Mouse (Mus musculus): ENCODE results near the gene St6gal2. TPM values are rescaled to one million over a fixed set of nuclear protein-coding genes. Genes with fewer than 3 reads are reported as not detected.

St6gal2 gene
- polyA plus RNA-seq, 1 experiment from 2014 or later = 0.29 TPM

GRCm38 (mm10) chr17:55479367-55479766, 34.2 kb downstream of the St6gal2 start:
- Histone ChIP-seq H3K4me2 (no peak overlapping the region), H3K9me3 (no peaks in the 10 kb centered on the region), H3K36me3 (no peaks in the 10 kb centered on the region), H3K27me3 (replicated peaks) (no peaks in the 10 kb centered on the region), H3K4me3 (no peak overlapping the region), H3K4me1 (no peaks in the 10 kb centered on the region), H3K27ac (replicated peaks) (no peak overlapping the region), H3K9ac (no peak overlapping the region)
- ATAC-seq (ENCODE audit: extremely low read depth, insufficient number of reproducible peaks, low FRiP score, low TSS enrichment) = no peak
- 75% methylated on average over 7 of the region's 7 CpGs for WGBS

DNA sequence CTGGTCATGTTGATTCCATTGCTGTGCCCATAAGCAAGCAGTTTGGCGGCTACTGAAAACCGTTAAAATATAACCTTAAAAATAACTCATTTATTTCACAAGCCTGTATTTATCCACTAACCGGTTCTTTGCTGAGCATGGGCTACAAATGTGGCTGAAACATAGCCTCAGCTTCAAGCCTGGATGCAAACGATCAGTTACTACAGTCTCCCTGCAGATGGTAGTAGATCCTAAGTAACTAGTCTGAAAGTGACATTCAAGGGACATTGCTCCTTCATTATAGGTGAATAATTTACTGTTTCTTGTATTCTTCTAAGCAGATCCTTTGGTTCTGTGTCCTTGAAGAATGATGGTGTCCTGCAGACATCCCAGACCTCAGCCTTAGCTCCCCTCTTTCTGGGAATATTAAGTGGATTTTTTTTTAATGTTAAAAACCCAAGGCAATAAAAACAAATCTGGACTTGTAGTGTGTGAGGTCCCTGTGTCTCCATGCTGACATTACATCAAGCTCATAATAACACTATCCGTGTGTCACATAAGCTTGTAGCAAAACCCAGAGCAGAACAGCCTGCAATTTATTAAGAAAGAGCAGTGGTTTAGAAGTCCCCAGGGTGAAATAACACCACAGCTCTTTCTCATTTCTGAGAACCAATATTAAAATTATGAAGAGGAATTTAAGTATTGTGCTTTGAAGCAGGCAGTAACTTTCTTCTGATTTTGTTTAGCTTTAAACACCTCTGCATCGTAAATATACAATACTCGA, 39.1 kb downstream of the St6gal2 start:
- Histone ChIP-seq H3K9ac (no peak overlapping the region), H3K9me3 (no peaks in the 10 kb centered on the region), H3K4me2 (no peak overlapping the region), H3K27ac (replicated peaks) (no peak overlapping the region), H3K4me3 (no peak overlapping the region), H3K4me1 (no peaks in the 10 kb centered on the region), H3K27me3 (replicated peaks) (no peaks in the 10 kb centered on the region), H3K36me3 (no peaks in the 10 kb centered on the region)
- ATAC-seq (ENCODE audit: extremely low read depth, insufficient number of reproducible peaks, low FRiP score, low TSS enrichment) = no peak
- WGBS = 72% methylated on average over 7 of the region's 7 CpGs

- Histone ChIP-seq H3K27me3 (replicated peaks) (no peaks in the 10 kb centered on the region), H3K9ac (no peak overlapping the region), H3K36me3 (no peaks in the 10 kb centered on the region), H3K27ac (replicated peaks) (no peak overlapping the region), H3K4me3 (no peak overlapping the region), H3K4me2 (no peak overlapping the region), H3K9me3 (no peaks in the 10 kb centered on the region), H3K4me1 (no peaks in the 10 kb centered on the region)
- 77% methylated on average over 7 of the region's 7 CpGs for WGBS
- no peak for ATAC-seq (ENCODE audit: extremely low read depth, insufficient number of reproducible peaks, low FRiP score, low TSS enrichment)
Observed at GRCm38 (mm10) chr17:55531872-55532271, 86.7 kb downstream of the St6gal2 start.

- Histone ChIP-seq H3K4me2 (no peak overlapping the region), H3K27me3 (replicated peaks) (no peaks in the 10 kb centered on the region), H3K4me3 (no peak overlapping the region), H3K9me3 (no peaks in the 10 kb centered on the region), H3K9ac (no peak overlapping the region), H3K4me1 (no peaks in the 10 kb centered on the region), H3K36me3 (no peaks in the 10 kb centered on the region), H3K27ac (replicated peaks) (no peak overlapping the region)
- 64% methylated on average over 1 of the region's 1 CpGs for WGBS
- ATAC-seq (ENCODE audit: extremely low read depth, insufficient number of reproducible peaks, low FRiP score, low TSS enrichment) = no peak
Observed at GRCm38 (mm10) chr17:55548476-55548875, 103.3 kb downstream of the St6gal2 start.

DNA sequence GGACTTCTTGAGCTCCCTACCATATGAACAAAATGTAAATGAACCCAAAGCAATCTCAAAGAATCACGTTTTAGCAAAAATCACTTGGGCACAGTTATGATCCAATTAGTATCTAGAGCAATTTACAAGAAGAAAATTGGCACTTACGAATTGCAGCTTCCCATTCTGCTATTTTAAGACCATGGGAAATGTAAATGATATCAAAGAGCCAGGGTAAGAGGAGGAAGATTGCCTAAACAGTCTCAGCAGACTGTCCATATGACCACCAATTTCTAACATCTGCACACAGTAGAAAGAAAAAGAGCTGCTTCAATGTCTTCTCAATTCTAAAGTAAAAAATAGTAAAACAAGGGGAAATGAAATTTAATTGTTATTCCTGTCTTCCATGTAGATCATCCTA, 116.6 kb downstream of the St6gal2 start:
- Histone ChIP-seq H3K9ac (no peak overlapping the region), H3K27me3 (replicated peaks) (no peaks in the 10 kb centered on the region), H3K4me2 (no peak overlapping the region), H3K9me3 (0 out of 2 replicates have a peak, but pooled peaks cover 4% of the 10 kb centered on the region), H3K4me3 (no peak overlapping the region), H3K36me3 (no peaks in the 10 kb centered on the region), H3K27ac (replicated peaks) (no peak overlapping the region), H3K4me1 (no peaks in the 10 kb centered on the region)
- 59% methylated on average over 2 of the region's 2 CpGs for WGBS
- no peak for ATAC-seq (ENCODE audit: extremely low read depth, insufficient number of reproducible peaks, low FRiP score, low TSS enrichment)

Other genes starting within 250 kb of the St6gal2 start
- gene Vmn2r118, start 179.8 kb downstream of the St6gal2 start, polyA plus RNA-seq (2015; fragmentation: Nextera tagmentation; extraction: Ambion mirVana) = not detected in 2 replicates

Measured in heart, embryonic 13.5 days (tissue).